Mouse (Mus musculus): Measurements from ENCODE around the gene Exoc4.

- TF ChIP-seq CTCF (IDR thresholded peaks at IDR 0.05; ENCODE audit: low read depth, low read length) (no peak), POLR2A (IDR thresholded peaks at IDR 0.05; ENCODE audit: extremely low read depth, insufficient read depth, low read length) (no peak)
These were observed 616.9 kb downstream of the Exoc4 start for GRCm38 (mm10) chr6:33865752-33866151.

Measured in liver, adult 2 months (tissue).